Mouse (Mus musculus): ENCODE measurements around the gene Acp4. TPM values are rescaled to one million over a fixed set of nuclear protein-coding genes. Genes with fewer than 3 reads are reported as not detected.
A peak's percentile ranks its signal among the peaks of the same experiment; 100 is the strongest.
"Not testable (repeated sequence)": the region's sequence is repeated elsewhere in the genome, so short reads cannot be mapped to it uniquely, and the experiment has no call there.

The Acp4 gene
- total RNA-seq (2021) (not detected), polyA plus RNA-seq (2012; rRNA removed) (not detected in 2 replicates)
- long read RNA-seq, result 0 reads

- DNase-seq, result no peak
Measured at GRCm38 (mm10) chr7:44257278-44257677, at the start of gene Acp4. Gene Acp4 (minus strand): TSS chr7:44257378.

GRCm38 (mm10) chr7:44306516-44307240 is 49.5 kb upstream of the Acp4 start, which contains the start of gene Clec11a:
Gene Clec11a (minus strand): TSS chr7:44306902.
- DNase-seq, result no peak

DNA sequence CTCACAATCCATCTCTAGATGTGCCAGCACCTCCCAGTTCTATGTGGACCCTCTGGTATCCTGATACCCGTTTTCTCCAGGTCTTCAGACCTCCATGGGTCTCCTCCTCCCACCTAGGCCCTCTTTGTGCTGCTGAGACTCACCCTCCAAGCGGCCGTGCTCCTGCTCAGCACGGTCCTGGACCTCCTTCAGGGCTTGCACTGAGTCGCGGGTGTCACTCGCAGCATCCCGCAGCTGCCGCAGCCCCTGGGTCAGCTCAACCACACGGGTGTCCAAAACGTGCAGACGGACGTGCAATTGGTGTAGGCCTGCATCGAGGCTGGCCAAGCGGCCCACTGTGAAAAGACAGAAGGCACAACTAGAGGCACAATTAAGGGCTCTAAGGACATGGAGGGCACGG is 48.5 kb upstream of the Acp4 start:
- DNase-seq, result no peak

DNA sequence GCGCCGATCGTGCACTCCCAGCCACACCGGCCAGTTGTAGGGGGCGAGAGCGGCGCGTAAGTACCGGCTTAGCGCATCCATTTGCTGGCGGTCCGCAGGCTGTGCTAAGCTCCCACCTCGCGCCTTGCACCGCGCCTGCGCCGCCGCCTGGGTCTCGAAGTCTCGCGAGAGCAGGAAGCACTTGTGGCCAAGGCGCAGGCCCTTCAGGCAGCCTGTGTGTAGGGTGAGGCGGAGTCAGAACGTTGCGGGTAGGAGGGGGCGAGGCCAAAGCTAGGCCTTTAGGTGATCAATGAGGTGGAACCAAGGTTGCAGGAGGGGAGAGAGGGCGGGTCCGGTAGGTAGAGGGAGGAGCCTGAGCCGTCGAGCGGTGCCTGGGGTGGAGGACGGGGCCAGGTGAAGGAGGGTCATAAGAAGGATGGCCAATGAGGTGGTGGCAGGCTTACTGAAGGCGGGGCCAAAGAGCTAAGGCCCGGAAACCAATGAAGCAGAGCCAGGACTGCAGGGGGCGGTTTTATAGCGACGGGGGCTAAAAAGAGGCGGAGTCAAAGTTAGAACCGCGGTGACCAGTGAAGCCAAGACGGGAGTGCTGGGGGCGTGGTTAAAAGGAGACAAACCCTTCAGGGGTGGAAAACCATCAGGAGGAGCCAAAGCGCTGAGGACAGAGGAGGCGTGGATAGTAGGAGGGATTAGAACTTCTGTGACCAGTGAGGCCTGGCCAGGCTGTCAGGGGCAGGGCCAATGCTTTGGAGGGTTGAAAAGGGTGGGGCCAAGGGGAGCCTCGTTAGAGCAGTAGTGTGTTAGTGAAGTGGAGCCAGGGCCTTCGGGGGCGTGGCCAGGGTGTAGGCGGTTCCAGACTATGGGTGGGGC is 47.8 kb upstream of the Acp4 start:
- DNase-seq, result peak; percentile 97

DNA sequence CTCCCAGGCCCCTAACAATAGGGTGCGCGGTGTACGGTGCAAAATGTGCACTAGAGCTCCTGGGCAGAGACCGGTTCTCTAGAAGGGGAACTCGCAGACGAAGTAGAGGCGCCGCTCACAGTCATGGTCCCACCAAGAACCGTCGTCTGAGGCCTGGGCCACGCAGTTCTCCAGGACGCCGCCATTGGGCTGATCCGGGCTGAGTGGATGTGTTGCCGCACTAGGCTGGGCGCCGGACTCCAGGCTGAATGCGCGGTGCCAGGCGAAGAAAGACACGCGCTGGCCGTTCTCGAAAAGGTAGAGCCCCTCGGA is 47.2 kb upstream of the Acp4 start:
- no peak for DNase-seq

- DNase-seq, result no peak
Measured at GRCm38 (mm10) chr7:44303346-44304340, 46.5 kb upstream of the Acp4 start.

DNA sequence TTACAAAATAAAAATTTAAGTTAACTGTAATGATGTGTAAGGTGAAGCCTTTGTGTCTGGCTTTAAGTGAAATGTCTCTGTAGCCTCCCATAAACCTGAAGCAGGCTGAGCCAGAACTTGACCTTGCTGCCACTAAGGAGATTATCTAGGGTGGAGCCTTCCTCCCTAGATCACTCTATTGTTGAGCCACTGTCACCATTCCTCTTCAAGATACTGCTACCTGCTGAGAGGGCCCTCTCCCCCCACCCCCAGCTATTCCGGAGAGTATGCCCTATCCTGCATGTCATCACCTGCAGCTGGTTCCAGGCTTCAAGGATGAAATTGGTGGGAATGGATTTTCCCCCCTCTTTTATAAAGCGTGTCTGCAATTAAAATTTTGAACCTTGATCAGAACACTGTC is 40.3 kb upstream of the Acp4 start:
- not testable (repeated sequence) for DNase-seq

- DNase-seq, result no peak
Measured at GRCm38 (mm10) chr7:44291418-44291817, 34.2 kb upstream of the Acp4 start.

GRCm38 (mm10) chr7:44290986-44291385 is 33.8 kb upstream of the Acp4 start:
- no peak for DNase-seq

DNA sequence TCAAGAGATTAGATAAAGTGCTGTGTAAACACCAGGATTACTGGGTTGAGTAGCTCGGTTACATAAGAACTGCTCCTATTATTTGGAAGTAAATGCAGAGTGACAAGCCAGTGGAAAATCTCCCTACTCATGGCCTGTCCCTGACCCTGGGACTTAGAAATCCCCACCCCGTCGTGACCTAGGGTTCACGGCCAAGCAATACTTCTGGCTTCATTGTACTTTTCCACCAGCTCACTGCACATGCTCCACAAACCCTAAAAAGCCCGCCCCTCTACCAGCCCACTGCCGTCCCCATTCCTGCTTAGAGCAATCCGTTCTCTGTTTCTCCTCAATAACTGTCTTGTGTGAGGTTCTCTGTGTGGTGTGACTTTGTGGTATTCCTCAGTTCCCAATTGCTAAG is 30.6 kb upstream of the Acp4 start:
- DNase-seq, result no peak

DNA sequence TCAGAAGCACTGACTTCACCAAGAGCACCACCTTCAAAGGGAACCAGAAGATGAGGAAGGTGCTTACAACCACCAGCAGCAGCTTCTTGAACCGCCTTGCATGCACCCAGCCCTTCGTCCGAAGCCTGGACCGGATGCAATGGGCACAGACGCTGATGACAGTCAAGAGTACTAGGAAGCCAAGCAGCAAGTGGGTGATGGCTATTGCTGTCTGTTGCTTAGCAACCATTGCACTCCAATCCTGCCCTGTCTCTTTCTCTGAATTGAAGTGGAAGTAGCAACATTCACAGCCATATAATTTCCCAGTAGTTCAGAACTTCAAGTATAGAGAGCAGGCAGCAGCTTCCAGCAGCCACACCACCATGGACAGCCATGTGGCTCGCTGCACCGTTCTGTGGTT is 24.4 kb upstream of the Acp4 start:
- DNase-seq, result no peak

DNA sequence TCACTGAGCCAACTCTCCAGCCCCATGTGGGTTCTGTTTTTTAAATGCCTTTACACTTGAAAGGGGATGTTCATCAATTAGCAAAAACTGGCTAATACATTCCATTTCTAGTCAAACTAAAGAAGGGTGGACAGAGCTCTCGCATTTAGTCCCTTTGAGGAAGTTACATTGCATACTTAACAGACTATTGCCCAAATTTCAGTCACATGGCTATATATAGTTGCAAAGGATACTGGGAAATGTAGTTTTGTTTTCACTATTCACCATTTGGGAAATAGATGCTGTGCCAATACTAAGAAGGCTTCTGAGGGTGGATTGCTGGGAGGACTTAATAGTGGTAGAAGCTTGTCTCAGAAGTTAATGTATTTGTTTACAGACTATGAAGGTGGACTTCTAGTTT is 23.8 kb upstream of the Acp4 start:
- no peak for DNase-seq

- DNase-seq, result no peak
Measured at GRCm38 (mm10) chr7:44277250-44277622, 20.1 kb upstream of the Acp4 start.

- no peak for DNase-seq
Measured at GRCm38 (mm10) chr7:44276461-44277249, 19.5 kb upstream of the Acp4 start.

DNA sequence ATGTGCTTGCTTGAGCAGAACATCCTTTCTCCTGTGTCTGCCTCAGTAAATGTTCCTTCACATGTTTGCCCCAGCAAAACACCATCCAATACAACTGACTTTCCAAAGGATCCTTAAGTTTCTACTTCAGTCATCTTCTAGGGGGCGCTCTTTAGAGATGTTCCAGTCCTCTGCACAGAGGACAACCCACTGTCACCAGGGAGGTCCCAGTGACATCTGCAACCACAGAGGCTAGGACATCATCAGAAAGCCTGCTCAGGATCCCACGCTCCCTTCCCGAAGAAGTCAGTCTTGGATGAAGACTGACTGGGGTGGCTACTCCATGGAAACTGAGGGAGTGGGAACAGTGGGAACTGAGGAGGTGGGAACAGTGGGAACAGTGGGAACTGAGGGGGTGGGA is 18.4 kb upstream of the Acp4 start:
- DNase-seq, result no peak

- DNase-seq, result no peak
Measured at GRCm38 (mm10) chr7:44274096-44274495, 16.9 kb upstream of the Acp4 start.

DNA sequence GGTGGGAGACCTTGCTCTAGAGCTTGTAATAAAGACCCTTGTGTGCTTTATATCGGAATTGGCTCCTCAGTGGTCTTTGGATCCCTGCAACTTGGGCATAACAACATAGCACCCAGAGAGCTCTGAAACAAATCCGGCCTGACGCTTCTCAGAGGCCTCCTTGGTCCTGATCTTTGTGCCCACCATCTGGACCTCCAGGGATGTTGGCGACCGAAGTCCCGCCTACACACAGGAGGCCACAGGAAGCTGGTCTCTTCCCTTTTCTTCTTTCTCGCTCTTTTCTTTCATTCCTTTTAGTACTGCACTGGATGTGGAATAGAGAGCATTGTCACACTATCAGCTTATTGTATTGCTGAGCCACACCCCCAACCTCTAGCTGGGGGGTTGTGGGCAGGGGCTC is 16.3 kb upstream of the Acp4 start:
- DNase-seq, result no peak

DNA sequence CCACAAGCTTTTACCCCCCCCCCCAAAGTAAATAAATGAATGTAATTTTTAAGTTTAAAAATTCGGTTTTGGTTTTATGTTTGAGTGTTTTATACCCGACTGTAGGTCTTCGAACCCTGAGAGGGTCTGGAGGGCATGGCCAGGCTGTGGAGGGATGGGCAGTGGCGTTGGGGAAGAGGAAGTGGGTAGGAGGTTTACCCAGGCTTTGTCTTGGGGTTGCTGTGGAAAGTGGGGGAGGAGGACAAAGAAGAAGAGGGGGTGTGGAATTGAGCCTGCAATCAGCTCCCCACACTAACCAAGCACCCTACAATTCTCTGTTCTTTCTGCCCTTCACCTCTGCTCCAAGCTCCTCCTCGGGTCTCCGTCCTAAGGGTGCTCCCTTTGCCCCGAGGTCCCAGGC is 15.4 kb upstream of the Acp4 start:
- no peak for DNase-seq

DNA sequence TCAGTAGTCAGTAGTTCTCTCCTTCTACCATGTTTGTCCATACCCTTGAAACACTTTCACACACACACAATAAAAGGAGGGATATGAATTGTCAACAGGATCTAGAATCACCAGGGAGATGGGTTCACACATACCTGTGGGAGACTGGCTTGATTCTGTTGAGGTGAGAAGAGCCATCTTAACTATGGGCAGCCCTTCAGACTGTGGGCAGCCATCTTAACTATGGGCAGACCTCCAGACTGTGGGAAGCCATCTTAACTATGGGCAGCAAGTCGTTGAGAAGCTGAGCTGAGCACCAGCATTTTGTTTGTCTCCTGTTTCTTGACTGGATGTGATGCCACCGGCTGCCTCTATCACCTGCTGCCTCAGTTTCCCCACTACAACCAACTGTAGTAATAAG is 14.1 kb upstream of the Acp4 start:
- DNase-seq, result no peak

- no peak for DNase-seq
Measured at GRCm38 (mm10) chr7:44269397-44269796, 12.2 kb upstream of the Acp4 start.

GRCm38 (mm10) chr7:44268117-44268516 is 10.9 kb upstream of the Acp4 start:
- DNase-seq, result no peak

All from adrenal gland, adult 2 months (tissue).